Mouse (Mus musculus): ENCODE data around the gene Dlgap4.

The Dlgap4 gene

DNA sequence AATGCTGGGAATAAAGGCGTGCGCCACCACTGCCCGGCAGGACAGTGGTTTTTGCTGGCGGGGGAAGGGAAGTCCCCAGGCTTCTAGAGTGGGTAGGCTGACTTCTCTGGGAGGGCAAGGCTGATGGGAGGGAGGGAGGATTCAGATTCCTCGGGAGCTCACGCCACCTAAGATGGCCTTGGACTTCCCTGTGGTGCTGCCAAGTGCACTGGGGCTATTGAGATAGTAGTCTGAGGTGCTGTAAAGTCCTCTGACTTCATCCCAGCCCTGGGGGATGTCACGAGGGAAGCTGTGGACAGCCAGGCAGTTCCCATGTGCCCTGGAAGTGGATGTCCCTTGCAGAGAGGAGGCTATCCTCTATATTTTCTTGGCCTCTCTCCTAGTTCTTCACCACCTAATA, 124.5 kb downstream of the Dlgap4 start:
- DNase-seq (ENCODE audit: low read depth, low spot score), result no peak

DNA sequence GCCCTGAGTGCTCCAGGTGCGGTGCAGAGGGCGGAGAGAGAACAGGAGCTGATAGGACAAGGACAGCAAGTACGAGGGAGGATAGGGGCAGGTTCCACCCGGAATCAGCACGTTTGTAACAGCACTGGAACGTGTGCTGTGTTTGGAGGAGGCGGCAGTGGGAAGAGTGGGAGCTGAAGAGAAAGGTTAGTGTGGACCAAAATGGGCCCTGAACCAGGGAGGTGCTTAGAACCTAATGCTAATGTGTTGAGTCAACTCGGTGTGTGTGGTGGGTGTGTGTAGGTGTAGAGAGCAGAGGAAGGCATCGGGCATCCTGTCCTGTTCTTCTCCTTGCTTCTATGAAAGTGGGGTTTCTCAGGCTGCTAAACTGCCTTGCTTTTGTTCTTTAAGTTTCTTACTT, 127.8 kb downstream of the Dlgap4 start:
- no peak for DNase-seq (ENCODE audit: low read depth, low spot score)

DNA sequence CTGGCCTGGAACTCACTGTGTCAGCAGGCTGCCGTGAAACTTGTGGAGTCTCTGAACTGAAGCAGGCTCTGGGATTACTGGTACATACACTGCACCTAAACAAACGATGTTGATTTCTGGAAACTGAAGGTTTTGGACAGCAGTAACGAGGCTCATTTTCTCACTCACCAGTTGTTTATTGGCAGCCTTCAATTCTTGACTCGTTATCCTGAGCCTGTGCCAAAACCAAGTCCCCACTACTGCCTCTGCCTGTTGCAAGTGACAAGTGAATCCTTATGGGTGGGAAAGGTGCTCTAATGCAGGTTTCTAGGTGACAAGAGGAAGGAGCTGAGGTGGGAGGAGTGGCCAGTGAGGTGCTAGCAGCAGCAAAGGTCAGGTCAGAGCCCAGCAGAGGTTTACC, 128.5 kb downstream of the Dlgap4 start:
- DNase-seq (ENCODE audit: low read depth, low spot score), result no peak

DNA sequence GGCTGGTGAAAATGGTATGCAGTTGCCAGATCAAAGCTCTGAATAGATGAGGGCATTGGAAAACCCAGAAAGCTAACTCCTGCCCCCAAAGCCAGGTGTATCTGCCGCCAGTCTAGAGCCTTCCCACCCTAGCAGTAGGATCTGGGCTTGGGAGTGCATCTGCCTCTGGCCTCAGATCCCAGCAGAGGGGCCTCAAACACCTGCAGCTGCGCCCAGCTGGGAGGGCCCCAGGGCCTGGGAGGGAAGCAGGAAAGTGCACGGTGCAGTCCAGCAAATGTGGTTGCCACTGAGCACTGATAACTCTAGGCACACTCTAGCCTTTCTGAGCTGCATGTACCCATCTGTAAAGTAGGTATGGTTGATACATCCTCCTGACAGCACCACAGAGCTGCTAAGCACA, 129.7 kb downstream of the Dlgap4 start:
- no peak for DNase-seq (ENCODE audit: low read depth, low spot score)

DNA sequence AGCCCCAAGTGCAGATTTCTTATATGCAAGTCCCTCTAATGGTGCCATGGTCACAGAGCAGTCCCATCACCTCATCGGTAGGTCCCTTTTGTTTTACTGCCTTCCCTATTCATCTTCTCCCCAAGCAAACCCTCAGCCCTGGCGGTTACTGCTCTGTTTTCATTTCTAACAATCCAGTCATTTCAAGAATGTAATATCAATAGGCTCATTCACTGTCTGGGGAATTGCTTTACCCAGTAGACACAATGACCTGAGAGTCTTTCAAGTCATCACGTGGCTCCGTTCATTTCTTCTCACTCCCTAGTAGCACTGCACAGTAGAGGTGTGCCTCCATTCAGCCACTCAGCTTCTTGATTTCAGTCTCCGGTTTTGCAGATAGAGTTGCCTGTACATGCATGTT, 130.9 kb downstream of the Dlgap4 start:
- DNase-seq (ENCODE audit: low read depth, low spot score), result no peak

DNA sequence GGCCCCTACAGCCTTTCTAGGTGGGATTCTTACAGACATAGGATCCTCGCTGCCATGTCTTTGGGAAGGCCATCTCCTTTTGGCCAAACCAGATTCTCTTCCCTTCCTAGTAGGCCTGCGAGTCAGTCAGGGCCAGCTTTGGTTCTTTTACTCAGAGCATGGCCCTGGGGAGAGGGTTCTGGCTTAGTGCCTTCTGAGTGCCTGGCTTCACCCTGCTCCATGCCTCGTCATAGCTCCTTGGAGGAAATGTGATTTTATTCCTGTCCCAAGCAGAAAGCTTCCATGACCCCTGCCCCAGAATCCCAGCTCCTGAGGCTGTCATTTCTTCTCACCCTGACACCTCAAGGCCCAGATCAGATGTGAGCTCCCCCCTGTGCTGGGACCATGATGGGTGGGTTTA, 133.8 kb downstream of the Dlgap4 start:
- no peak for DNase-seq (ENCODE audit: low read depth, low spot score)

DNA sequence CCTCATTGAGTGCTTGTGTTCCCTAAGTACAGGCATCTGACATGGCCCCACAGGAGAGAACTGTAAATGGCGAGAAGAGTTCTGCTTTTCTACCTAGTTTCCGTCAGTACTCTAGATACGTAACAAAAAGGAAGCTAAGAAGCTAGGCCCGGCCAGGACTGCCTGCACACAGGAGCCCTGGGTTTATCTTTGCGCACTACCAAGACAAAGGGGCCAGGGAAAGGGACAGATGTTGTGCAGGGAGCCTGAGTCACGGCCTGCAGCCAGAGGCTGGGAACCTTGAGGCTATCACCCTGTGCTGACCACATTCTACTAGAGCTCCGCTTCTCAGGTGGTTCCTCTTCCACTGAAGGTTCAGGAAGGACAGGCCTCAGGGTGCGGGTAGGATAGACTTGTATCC, 136.2 kb downstream of the Dlgap4 start:
- DNase-seq (ENCODE audit: low read depth, low spot score), result no peak

DNA sequence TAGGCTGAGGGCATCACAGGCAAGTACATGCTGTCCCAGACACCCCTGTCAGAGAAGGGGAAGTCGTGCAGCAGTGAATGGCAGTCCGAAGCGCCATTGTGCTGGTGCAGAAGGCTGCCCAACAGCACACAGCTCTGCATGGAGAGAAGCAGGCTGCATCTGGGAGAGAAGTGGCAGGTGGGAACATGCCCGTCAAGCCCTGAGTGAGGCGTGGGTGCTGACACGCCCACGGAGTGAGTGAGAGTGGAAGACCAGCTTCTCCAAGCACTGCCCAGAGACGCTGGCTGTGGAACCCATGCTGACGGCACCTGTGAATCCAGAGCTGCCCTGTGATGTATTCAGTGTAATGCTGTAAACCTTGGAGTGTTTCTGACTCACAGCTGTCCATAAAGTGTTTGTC, 143.4 kb downstream of the Dlgap4 start:
- DNase-seq (ENCODE audit: low read depth, low spot score), result no peak

DNA sequence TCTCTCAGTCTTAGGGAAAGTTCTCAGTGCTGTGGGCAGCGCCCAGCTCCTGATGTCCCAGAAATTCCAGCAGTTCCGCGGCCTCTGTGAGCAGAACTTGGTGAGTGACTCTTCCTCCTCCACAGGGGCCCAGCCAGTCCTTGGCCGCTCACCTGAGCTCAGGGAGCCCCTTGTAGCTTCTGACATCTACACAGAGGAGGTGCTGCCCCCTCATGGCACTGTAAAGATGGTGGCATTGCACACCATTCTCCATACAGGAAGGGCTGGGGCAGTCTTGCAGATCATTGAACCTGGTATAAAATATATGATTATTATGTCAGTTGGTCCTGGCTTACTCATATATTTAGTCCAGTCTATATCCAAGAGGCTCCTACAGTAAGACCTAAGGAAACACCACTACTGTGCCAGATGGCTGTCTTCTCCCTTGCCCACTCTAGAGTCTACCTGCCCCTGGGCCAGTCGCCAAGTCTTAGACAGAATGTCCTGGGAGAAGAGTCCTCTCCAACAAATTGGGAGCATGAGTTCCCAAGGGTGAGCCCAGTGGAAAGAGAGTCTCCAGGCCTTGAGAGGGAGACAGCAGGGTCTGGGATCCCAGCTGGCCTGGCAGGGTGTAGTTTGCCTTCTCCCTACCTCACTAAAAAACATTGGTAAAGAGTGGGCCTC, 147.5 kb downstream of the Dlgap4 start:
- no peak for DNase-seq (ENCODE audit: low read depth, low spot score)

DNA sequence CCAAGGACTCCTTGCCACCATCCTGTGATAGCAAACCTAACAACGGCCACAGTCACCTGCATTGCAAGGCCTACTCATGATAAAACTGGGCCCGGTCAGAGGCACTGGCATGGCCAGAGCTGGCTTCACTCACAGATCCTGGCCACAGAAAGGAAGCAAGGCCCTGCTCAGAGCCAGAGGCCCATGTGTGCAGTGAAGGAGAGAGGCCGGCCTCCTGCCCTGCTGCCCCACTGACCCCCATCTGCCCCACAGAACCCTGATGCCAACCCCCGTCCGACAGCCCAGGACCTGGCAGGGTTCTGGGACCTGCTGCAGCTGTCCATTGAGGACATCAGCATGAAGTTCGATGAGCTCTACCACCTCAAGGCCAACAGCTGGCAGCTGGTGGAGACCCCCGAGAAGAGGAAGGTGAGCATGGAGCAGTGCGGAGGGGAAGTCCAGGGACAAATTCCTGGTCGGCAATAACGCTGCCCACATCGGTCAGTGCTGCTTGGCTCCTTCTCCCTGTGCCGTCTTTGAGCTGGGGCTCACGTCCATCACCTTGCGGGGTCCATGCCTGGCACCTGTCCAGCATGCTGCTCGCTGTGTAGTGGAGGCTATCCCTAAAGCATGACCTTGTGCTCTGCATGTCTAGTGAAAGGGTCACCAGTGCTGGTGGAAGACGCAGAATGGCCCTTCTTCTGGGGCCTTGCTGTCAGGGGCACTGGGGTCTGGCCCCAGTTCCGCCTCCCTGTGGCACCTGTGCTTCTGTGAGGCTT, 148.2 kb downstream of the Dlgap4 start:
- no peak for DNase-seq (ENCODE audit: low read depth, low spot score)

DNA sequence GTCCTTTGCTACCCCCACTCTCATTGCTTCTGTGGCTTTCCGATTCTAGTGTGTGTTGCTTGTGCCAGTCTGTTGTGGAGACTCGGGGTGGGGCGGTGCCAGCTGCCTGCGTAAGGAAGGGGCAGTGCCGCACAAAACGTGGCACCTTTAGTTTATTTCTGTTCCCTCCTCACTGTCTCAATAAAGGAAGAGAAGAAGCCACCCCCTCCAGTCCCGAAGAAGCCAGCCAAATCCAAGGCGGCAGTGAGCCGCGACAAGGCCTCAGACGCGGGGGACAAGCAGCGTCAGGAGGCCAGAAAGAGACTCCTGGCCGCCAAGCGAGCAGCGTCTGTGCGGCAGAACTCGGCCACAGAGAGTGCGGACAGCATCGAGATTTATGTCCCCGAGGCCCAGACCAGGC, 149.0 kb downstream of the Dlgap4 start:
- DNase-seq (ENCODE audit: low read depth, low spot score), result peak; percentile 23

DNA sequence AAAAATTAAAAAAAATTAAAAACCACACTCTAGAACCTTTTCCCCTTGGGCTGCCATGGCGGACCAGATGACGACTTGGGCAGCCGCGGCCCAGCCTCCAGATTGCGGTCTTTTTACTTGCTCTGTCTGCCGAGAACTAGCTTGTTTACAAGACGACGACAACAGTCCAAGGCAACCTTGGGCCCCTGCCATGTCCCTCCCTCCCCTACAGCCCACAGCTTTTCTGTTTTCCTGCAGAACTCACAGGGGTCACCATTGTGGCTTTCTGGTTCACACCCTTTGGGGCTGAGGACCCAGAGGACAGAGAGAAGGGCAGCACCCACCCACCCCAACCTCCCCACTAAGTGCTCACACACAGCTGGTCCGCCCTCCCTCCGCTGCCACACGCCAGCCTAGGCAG, 149.6 kb downstream of the Dlgap4 start:
- no peak for DNase-seq (ENCODE audit: low read depth, low spot score)

DNA sequence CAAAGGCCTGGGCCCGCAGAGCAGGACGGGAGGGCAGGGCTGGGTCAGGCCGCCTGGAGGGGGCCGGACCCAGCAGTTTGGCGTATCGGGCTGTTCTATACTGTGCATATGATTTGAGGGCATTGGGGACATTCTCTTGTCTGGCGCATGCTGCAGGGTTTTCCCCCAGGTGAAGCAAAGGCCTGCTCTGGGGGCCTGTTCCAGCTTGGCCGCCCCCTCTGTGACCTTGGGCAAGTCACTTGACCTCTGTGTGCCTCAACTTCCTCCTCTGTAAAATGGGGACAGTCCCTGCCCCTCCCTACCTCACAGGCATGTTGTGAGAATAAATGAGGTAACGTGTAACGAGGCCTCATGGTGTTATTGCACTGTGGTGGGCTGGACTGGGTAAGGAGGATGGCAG, 150.5 kb downstream of the Dlgap4 start:
- DNase-seq (ENCODE audit: low read depth, low spot score), result no peak

DNA sequence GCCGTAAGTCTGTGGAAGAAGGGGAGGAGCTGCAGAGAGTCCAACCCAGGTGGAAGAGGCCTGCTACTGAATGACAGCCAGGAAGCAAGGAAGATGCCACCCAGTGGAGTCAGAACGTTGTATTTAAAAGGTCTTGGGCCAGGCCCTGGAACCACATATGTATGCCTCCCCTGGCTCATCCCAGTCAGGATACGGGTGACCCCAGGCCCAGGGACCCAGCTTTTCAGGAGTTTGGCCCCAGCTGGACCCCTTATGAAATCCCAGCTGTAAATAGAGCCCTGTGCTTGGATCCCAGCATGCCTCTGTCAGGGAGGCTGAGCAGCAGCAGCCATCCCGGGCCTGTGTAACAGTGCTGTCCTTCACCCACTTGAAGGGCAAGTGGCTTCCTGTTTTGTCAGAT, 151.2 kb downstream of the Dlgap4 start:
- no peak for DNase-seq (ENCODE audit: low read depth, low spot score)

DNA sequence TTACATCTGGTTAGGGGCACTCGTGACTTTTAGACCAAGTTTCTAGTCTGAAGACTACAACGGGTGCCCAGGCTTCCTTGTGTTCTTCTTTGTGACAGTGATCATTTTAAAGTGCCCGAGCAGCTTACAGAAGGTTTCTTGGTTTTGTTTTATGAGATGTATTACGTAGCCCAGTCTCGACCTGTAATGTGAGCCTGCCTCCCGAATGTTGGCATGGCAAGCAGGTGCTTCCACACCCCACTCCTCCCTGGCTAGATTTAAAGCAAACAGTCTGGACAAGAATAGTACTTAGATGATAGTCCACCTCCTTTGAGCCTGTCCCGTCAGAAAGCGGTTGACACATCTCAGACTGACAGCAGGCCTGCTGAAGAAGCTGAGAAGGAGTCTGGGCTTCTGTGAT, 152.1 kb downstream of the Dlgap4 start:
- DNase-seq (ENCODE audit: low read depth, low spot score), result no peak

DNA sequence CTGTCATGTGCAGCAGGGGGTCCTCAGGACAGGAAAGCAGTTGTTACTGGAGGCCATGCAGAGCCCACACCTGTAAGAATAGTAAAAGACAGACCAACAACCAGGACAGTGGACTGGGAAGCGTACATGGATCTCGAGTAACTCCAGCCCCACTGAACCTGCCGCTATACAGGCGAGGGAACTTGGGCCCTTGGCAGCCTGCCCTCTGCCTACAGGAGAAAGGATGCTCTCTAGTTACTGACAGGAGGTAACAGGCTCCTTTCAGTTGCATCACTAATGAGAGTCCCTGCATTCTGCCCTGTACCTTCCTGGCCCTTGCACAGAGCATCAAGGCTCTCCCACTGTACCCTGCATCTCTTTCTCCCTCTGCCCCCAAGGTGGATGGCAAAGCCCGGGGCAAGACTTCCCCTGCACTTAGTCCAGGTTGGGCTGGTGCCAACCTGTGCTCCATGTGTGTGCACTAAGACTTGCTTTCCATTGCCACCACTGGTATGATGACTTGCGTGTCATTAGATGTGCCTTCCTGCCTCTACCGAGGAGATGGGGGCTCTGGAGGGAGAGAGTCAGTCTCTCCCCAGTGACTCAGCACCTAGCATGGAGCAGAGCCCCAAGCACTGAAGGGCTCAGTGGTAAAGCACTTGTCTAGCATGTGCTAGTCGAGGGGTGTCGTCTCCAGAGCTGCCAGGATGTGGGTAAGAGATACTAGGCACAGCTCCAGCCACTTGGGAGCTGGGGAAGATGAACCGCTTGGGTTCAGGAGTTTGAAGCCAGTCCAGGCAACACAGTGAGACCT, 152.9 kb downstream of the Dlgap4 start:
- no peak for DNase-seq (ENCODE audit: low read depth, low spot score)

DNA sequence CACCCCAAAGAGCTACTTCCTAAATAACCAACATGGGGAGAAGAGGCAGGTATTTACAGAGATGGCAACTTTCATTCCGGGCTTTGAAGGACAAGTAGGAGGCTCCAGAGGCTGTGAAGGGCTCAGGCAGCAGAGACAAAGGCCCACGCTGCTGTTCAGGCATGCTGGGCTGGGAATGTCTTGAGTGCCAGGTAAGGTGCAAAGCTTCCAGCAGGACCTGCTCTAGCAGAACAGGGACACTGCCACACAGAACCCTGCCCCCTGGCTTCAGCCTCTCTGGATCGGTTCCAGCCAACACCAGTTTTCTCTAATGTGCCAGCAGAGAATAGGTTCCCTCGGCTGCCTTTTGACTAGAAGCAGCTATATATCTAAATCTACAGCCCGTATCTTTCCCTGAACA, 153.6 kb downstream of the Dlgap4 start:
- no peak for DNase-seq (ENCODE audit: low read depth, low spot score)

DNA sequence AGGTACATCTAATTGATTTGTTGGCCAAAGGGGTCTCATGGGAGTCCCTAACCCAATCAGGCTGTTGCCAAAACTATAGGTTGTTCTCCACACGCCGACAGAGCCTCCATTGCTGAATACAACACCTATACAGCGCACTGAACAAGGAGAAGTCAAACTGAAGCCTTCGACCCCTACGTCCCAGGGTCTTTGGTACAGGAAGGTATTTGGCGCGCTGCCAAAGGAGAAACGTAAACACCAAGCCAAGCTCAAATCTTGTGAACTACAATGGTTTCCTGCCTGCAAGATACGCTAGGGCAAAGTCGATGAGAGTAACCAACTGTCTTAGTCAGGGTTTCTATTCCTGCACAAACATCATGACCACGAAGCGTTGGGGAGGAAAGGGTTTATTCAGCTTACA, 155.8 kb downstream of the Dlgap4 start:
- DNase-seq (ENCODE audit: low read depth, low spot score), result no peak

DNA sequence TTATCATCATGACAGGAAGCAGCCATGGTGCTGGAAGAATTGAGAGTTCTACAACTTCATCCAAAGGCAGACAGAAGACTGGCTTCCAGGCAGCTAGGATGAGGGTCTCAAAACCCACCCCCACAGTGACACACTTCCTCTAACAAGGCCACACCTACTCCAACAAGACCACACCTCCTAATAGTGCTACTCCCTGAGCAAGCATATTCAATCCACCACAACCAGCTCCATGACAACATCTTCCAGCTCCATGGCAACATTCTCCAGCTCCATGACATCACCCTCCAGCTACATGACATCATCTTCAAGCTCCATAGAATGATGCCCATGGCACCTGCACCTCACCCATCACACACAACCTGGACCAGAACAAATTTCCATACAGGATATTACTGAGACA, 160.0 kb downstream of the Dlgap4 start:
- DNase-seq (ENCODE audit: low read depth, low spot score), result no peak

DNA sequence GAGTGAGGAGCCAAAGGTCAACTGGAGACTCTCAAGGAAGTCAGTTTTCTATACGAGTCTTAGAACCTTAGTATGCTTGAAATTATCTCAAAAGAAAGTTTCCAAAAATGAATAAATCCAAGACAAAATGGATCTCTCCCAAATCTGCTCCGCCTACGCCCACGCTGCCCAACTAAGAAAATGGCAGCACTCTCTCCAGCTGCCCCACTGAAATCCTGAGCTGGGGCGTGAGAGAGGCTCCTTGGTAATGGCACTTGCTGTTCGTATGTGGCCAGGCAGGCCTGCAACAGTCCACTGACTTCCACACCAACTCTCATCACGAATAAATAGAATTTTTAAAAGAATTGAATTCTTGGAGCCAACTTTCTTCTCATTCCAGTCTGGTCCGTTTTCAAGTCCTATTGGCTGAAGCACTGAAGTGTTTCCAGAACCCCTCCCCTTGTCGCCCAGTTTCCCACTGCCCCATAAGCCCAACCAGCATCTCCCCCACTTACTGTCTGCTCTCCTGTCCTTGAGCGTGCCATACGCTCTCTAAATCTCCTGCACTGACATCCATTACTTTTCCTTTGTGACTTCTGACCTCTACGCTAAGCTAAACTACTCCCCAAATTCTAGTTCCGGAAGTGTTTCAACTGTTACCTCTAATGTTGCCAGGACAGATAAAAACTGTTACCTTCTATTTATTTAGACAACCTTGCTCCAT, 160.7 kb downstream of the Dlgap4 start:
- DNase-seq (ENCODE audit: low read depth, low spot score), result no peak

DNA sequence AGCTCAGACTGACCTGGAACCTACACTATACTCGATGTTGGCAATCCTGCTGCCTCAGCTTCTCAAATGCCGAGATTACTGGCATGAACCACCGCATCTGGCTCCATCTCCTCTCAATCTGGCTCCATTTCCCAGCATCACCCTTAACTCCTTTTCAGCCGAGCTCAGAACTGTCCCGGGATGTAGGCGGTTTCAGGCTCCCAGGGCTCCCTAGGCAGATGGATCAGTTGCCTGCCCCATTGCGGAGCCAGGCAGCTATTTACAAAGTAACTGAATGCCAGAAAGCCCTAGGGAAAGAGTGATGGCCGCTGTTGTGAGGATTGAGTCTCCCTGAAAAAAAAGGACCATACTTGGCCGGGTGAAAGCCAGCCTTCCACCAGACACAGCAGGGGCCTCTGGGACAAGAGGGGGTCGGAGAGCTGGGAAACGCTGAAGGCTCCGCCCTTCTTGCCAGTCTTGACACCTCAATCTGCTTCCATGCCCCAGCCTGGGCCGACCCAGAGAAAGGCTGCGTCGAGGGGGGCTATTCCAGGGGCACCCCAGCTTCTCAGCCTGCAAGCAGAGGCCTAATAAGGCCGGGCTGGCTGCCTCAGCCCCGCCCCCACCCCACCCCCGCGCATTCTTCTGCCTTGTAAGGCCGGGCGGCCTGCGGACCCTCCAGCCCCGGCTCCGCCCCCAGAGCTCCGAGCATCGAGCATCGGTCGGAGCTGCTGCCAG, 161.4 kb downstream of the Dlgap4 start, which contains the start of gene Myl9:
TSS of gene Myl9 (plus strand) at position 683 of the 717 bp plus-strand sequence.
- peak; percentile 84 for DNase-seq (ENCODE audit: low read depth, low spot score)

All from mesoderm, embryonic 11.5 days (tissue).